In genomic region chr9:108094184-108094941, GRCm38 (mm10) we compare ENCODE assay signal across 8 mouse cellular contexts. TPM values are rescaled to one million over a fixed set of nuclear protein-coding genes. Genes with fewer than 3 reads are reported as not detected.
A peak's percentile ranks its signal among the peaks of the same experiment; 100 is the strongest.
DNase-seq lines count a peak whose midpoint lies in the region; ATAC-seq and TF ChIP-seq lines count a peak whose summit lies in the region.

Gene Apeh (minus strand): TSS chr9:108094606.

- TF ChIP-seq EP300 in CH12.LX (IDR thresholded peaks at IDR 0.05; ENCODE audit: low read length), result no peak

- WGBS in forebrain, embryonic 11.5 days, result under 1% methylated on average over 52 of the region's 52 CpGs
- under 1% methylated on average over 52 of the region's 52 CpGs for WGBS in heart, embryonic 16.5 days
- WGBS in liver, embryonic 15.5 days (ENCODE audit: insufficient replicate concordance), result under 1% methylated on average over 52 of the region's 52 CpGs
- under 1% methylated on average over 52 of the region's 52 CpGs for WGBS in neural tube, embryonic 12.5 days

- dilution Hi-C loops in CH12.LX (cut with MboI; ENCODE audit: extremely low pct_ligation_motif_present, extremely low pct_unique_long_range_greater_than_20kb, low sequenced_read_pairs), result no loop called here

- H3K9ac ChIP-seq in CH12.LX (ENCODE audit: insufficient read depth, low read depth), result peak within 1 kb of the TSS; percentile 64
- H3K9ac ChIP-seq in forebrain, embryonic 11.5 days (ENCODE audit: low read length), result peak within 1 kb of the TSS; percentile 84
- peak within 1 kb of the TSS; percentile 90 for H3K9ac ChIP-seq in heart, embryonic 16.5 days (ENCODE audit: low read length)
- peak within 1 kb of the TSS; percentile 92 for H3K9ac ChIP-seq in liver, embryonic 15.5 days
- H3K9ac ChIP-seq in neural tube, embryonic 12.5 days, result peak within 1 kb of the TSS; percentile 84

- DNase-seq in CH12.LX (ENCODE audit: extremely low read depth), result peak; percentile 96
- peak; percentile 96 for DNase-seq in c-Kit-positive CD71-positive TER-119-negative erythroid progenitor cells, embryonic 14.5 days (ENCODE audit: low read depth)
- DNase-seq in forebrain, embryonic 11.5 days (ENCODE audit: low spot score), result peak; percentile 98
- DNase-seq in kidney, postnatal 36 days, result peak; percentile 98 to 99
- DNase-seq in telencephalon, adult 2 months (ENCODE audit: low read depth, low spot score), result peak; percentile 71

- H3K36me3 ChIP-seq in CH12.LX (replicated peaks in 1 of 2; ENCODE audit: control insufficient read depth in 1 of 2, insufficient read depth in 1 of 2, low read length in 1 of 2), result peaks cover 37 to 57% of the 10 kb centered on the region in 2 experiments
- H3K36me3 ChIP-seq in forebrain, embryonic 11.5 days (ENCODE audit: control insufficient read depth, insufficient read depth, low read length), result 0 out of 2 replicates have a peak, but pooled peaks cover 2% of the 10 kb centered on the region
- H3K36me3 ChIP-seq in heart, embryonic 16.5 days (ENCODE audit: control insufficient read depth, insufficient read depth), result peaks cover 17% of the 10 kb centered on the region
- peaks cover 41% of the 10 kb centered on the region for H3K36me3 ChIP-seq in liver, embryonic 15.5 days (replicated peaks)
- H3K36me3 ChIP-seq in neural tube, embryonic 12.5 days, result peaks cover 44% of the 10 kb centered on the region

- peak within 1 kb of the TSS; percentile 90 for H3K4me2 ChIP-seq in CH12.LX (ENCODE audit: insufficient read depth, low read depth, poor library complexity, severe bottlenecking)
- peak within 1 kb of the TSS; percentile 90 for H3K4me2 ChIP-seq in forebrain, embryonic 11.5 days (ENCODE audit: low read depth, low read length, severe bottlenecking)
- peak within 1 kb of the TSS; percentile 99 for H3K4me2 ChIP-seq in heart, embryonic 16.5 days (ENCODE audit: low read depth, low read length)
- peak within 1 kb of the TSS; percentile 81 for H3K4me2 ChIP-seq in liver, embryonic 15.5 days
- H3K4me2 ChIP-seq in neural tube, embryonic 12.5 days (replicated peaks), result peak within 1 kb of the TSS; percentile 87

- peaks cover 5 to 33% of the 10 kb centered on the region in 2 experiments for H3K4me1 ChIP-seq in CH12.LX (ENCODE audit: control insufficient read depth in 1 of 2, insufficient read depth in 2 of 2)
- H3K4me1 ChIP-seq in forebrain, embryonic 11.5 days (replicated peaks; ENCODE audit: control insufficient read depth, insufficient read depth, low read length), result peaks cover 8% of the 10 kb centered on the region; the same call in 1 of the 2 replicates
- H3K4me1 ChIP-seq in heart, embryonic 16.5 days (ENCODE audit: control insufficient read depth, insufficient read depth, low read length), result peaks cover 20% of the 10 kb centered on the region; the same call in 1 of the 2 replicates
- peaks cover 78% of the 10 kb centered on the region for H3K4me1 ChIP-seq in liver, embryonic 15.5 days (replicated peaks)
- peaks cover 17% of the 10 kb centered on the region for H3K4me1 ChIP-seq in neural tube, embryonic 12.5 days

- TF ChIP-seq CTCF in CH12.LX (conservative IDR thresholded peaks at IDR 0.05 in 1 of 2, IDR thresholded peaks at IDR 0.05 in 1 of 2; ENCODE audit: low read depth in 2 of 2, low read length in 2 of 2), result no peak

- no peaks in the 10 kb centered on the region for H3K27me3 ChIP-seq in CH12.LX (replicated peaks)
- H3K27me3 ChIP-seq in forebrain, embryonic 11.5 days (ENCODE audit: control insufficient read depth, insufficient read depth, low read length), result no peaks in the 10 kb centered on the region
- H3K27me3 ChIP-seq in heart, embryonic 16.5 days (ENCODE audit: control insufficient read depth, insufficient read depth, low read length), result no peaks in the 10 kb centered on the region
- H3K27me3 ChIP-seq in liver, embryonic 15.5 days, result no peaks in the 10 kb centered on the region
- no peaks in the 10 kb centered on the region for H3K27me3 ChIP-seq in neural tube, embryonic 12.5 days (replicated peaks)

- in situ Hi-C loops in CH12.LX (cut with MboI; ENCODE audit: low pct_ligation_motif_present, low pct_unique_long_range_greater_than_20kb, low sequenced_read_pairs), result no loop called here

- H3K27ac ChIP-seq in CH12.LX (ENCODE audit: insufficient read depth, low read depth), result peak within 1 kb of the TSS; percentile 18; the same call in 1 of the 2 replicates
- H3K27ac ChIP-seq in forebrain, embryonic 11.5 days (ENCODE audit: low read depth, low read length), result peak within 1 kb of the TSS; percentile 59; the same call in 1 of the 2 replicates
- H3K27ac ChIP-seq in heart, embryonic 16.5 days (ENCODE audit: low read length), result peak within 1 kb of the TSS; percentile 84
- peak within 1 kb of the TSS; percentile 99 for H3K27ac ChIP-seq in liver, embryonic 15.5 days (replicated peaks)
- no peak within 1 kb of the TSS for H3K27ac ChIP-seq in neural tube, embryonic 12.5 days

- peaks cover 9% of the 10 kb centered on the region for H3K79me2 ChIP-seq in CH12.LX (replicated peaks; ENCODE audit: control insufficient read depth, extremely low read depth, insufficient read depth, poor library complexity, severe bottlenecking)

- no peak for TF ChIP-seq RAD21 in CH12.LX (IDR thresholded peaks at IDR 0.05; ENCODE audit: low read depth, low read length)

- TF ChIP-seq POLR2A in CH12.LX (IDR thresholded peaks at IDR 0.05; ENCODE audit: low read depth, low read length), result peak; percentile 84

- no peaks in the 10 kb centered on the region for H3K9me3 ChIP-seq in CH12.LX (replicated peaks; ENCODE audit: low read length)
- H3K9me3 ChIP-seq in forebrain, embryonic 11.5 days (ENCODE audit: control insufficient read depth, low read length), result no peaks in the 10 kb centered on the region
- no peaks in the 10 kb centered on the region for H3K9me3 ChIP-seq in heart, embryonic 16.5 days (replicated peaks; ENCODE audit: control insufficient read depth, low read length)
- no peaks in the 10 kb centered on the region for H3K9me3 ChIP-seq in liver, embryonic 15.5 days (replicated peaks)
- H3K9me3 ChIP-seq in neural tube, embryonic 12.5 days, result no peaks in the 10 kb centered on the region

- peak within 1 kb of the TSS; percentile 67 to 89 (median 87) for H3K4me3 ChIP-seq in CH12.LX (replicated peaks in 1 of 3; ENCODE audit: low read depth in 2 of 3, low read length in 2 of 3, poor library complexity in 1 of 3)
- H3K4me3 ChIP-seq in forebrain, embryonic 11.5 days (ENCODE audit: low read depth, low read length), result peak within 1 kb of the TSS; percentile 80
- H3K4me3 ChIP-seq in heart, embryonic 16.5 days (ENCODE audit: low read length), result peak within 1 kb of the TSS; percentile 82
- H3K4me3 ChIP-seq in liver, embryonic 15.5 days (replicated peaks), result peak within 1 kb of the TSS; percentile 80
- peak within 1 kb of the TSS; percentile 84 for H3K4me3 ChIP-seq in neural tube, embryonic 12.5 days

- peak; percentile 96 for ATAC-seq in forebrain, embryonic 11.5 days (replicated peaks; ENCODE audit: low FRiP score)
- ATAC-seq in heart, embryonic 16.5 days (replicated peaks; ENCODE audit: extremely low read depth, insufficient read depth, low FRiP score), result peak; percentile 95
- ATAC-seq in liver, embryonic 15.5 days (ENCODE audit: insufficient read depth), result peak; percentile 86
- peak; percentile 92 for ATAC-seq in neural tube, embryonic 12.5 days (ENCODE audit: low FRiP score, low read depth)

TF ChIP-seq in CH12.LX, 34 proteins besides CTCF, POLR2A, EP300 and RAD21 (continues in another document):
- TF ChIP-seq MXI1 (IDR thresholded peaks at IDR 0.05; ENCODE audit: low read depth, low read length), result peak; percentile 54; the same call in 1 of the 2 replicates
- no peak for TF ChIP-seq E2F4 (IDR thresholded peaks at IDR 0.05; ENCODE audit: insufficient replicate concordance, low read depth, low read length)
- no peak for TF ChIP-seq ZNF384 (IDR thresholded peaks at IDR 0.05; ENCODE audit: low read depth, low read length)
- TF ChIP-seq KAT2A (IDR thresholded peaks at IDR 0.05; ENCODE audit: insufficient replicate concordance, low read length), result peak; percentile 48; the same call in 1 of the 2 replicates
- TF ChIP-seq MAFK (IDR thresholded peaks at IDR 0.05; ENCODE audit: insufficient replicate concordance, low read length), result no peak
- peak; percentile 42; the same call in 1 of the 2 replicates for TF ChIP-seq MAX (IDR thresholded peaks at IDR 0.05; ENCODE audit: low read length)
- peak; percentile 50 for TF ChIP-seq NRF1 (IDR thresholded peaks at IDR 0.05; ENCODE audit: low read depth, low read length)
- TF ChIP-seq ELF1 (IDR thresholded peaks at IDR 0.05; ENCODE audit: low read depth, low read length), result peak; percentile 95
- TF ChIP-seq PAX5 (IDR thresholded peaks at IDR 0.05; ENCODE audit: low read length), result no peak
- TF ChIP-seq UBTF (IDR thresholded peaks at IDR 0.05; ENCODE audit: low read depth, low read length), result peak; percentile 49; the same call in 1 of the 2 replicates
- no peak for TF ChIP-seq JUND (conservative IDR thresholded peaks at IDR 0.05; ENCODE audit: low read depth, low read length)
- TF ChIP-seq TBP (conservative IDR thresholded peaks at IDR 0.05; ENCODE audit: low read depth, low read length), result no peak
- no peak for TF ChIP-seq SMC3 (IDR thresholded peaks at IDR 0.05; ENCODE audit: low read depth, low read length)
- no peak for TF ChIP-seq ZKSCAN1 (IDR thresholded peaks at IDR 0.05; ENCODE audit: borderline replicate concordance, low read depth, low read length)
- TF ChIP-seq USF2 (conservative IDR thresholded peaks at IDR 0.05; ENCODE audit: low read depth, low read length), result no peak
- TF ChIP-seq HCFC1 (IDR thresholded peaks at IDR 0.05; ENCODE audit: low read depth, low read length), result peak; percentile 71
- peak; percentile 65 for TF ChIP-seq IRF4 (IDR thresholded peaks at IDR 0.05; ENCODE audit: low read depth, low read length)
- no peak for TF ChIP-seq CHD2 (IDR thresholded peaks at IDR 0.05; ENCODE audit: low read length)
- no peak for TF ChIP-seq CHD1 (IDR thresholded peaks at IDR 0.05; ENCODE audit: low read depth, low read length)
- peak; percentile 86 for TF ChIP-seq NELFE (IDR thresholded peaks at IDR 0.05; ENCODE audit: low read depth, low read length)
- TF ChIP-seq SIN3A (IDR thresholded peaks at IDR 0.05; ENCODE audit: low read length), result peak; percentile 69; the same call in 1 of the 2 replicates
- TF ChIP-seq MAZ (IDR thresholded peaks at IDR 0.05; ENCODE audit: low read depth, low read length), result peak; percentile 72; the same call in 1 of the 2 replicates
- TF ChIP-seq BHLHE40 (IDR thresholded peaks at IDR 0.05; ENCODE audit: low read depth, low read length), result peak; percentile 26

RNA-seq across cellular contexts. Expression of gene Apeh, which starts in this region (rescaled TPM):
- 69.5 and 75.6 TPM in 2 replicates for total RNA-seq in CH12.LX (2012; rRNA removed)
- 28.8 and 36.2 TPM in 2 replicates for total RNA-seq in CH12.LX (2014; rRNA removed)
- 53.2 and 66.6 TPM in 2 replicates for polyA plus RNA-seq in CH12.LX (2012; ENCODE audit: insufficient read length, low read depth)
- polyA plus RNA-seq in forebrain, embryonic 11.5 days (2014; fragmentation: Nextera tagmentation; extraction: Ambion mirVana), result 53.3 and 61.5 TPM in 2 replicates
- 54.5 and 57.0 TPM in 2 replicates for polyA plus RNA-seq in heart, embryonic 16.5 days (2015; fragmentation: Nextera tagmentation; extraction: Ambion mirVana)
- polyA plus RNA-seq in liver, embryonic 15.5 days (2015; fragmentation: Nextera tagmentation; extraction: Ambion mirVana), result 194 and 242 TPM in 2 replicates
- polyA plus RNA-seq in neural tube, embryonic 12.5 days (2016; fragmentation: Nextera tagmentation; extraction: Ambion mirVana), result 57.6 and 63.4 TPM in 2 replicates
